Mouse (Mus musculus): ENCODE measurements around the gene Nemf. TPM values are rescaled to one million over a fixed set of nuclear protein-coding genes. Genes with fewer than 3 reads are reported as not detected.

Gene Nemf
- total RNA-seq, 2 experiments from 2014 or later = 17.1 to 20.8 TPM

DNA sequence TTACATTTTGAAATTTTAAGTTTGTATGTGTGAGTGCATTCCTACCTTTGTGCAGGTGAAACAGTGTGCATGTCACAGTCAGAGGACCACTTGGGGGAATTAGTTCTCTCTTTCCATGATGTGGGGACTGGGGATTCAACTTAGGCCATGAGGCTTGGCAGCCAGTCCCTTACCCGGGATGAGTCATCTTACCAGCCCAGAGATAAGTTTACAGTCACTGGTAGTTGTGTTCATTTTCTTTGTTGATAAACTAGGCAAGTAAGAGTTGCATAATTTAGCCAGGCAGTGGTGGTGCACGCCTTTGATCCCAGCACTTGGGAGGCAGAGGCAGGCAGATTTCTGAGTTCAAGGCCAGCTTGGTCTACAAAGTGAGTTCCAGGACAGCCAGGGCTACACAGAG is 52.9 kb downstream of the Nemf start:
- no peak for DNase-seq

- no peak for DNase-seq
These were observed 54.8 kb downstream of the Nemf start for GRCm38 (mm10) chr12:69302171-69302570.

DNA sequence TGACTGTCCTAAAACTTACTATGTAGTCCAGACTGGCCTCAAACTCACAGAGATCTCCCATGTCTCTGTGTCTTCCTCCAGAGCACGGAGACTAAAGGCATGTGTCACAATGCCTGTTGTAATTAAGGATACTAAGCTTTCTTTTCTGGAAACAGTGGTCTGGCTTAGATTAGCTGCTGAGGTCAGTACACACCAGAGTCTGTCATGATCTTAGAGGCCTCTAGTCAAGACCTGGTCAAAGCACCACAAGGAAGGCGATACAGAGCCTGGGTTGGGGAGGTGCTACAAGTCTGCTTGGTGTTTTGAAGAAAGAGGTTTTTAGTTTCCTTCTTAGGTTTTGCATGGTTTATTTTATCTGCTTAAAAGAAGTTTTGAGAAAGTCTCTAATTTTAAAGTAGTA is 56.6 kb downstream of the Nemf start:
- DNase-seq = no peak

DNA sequence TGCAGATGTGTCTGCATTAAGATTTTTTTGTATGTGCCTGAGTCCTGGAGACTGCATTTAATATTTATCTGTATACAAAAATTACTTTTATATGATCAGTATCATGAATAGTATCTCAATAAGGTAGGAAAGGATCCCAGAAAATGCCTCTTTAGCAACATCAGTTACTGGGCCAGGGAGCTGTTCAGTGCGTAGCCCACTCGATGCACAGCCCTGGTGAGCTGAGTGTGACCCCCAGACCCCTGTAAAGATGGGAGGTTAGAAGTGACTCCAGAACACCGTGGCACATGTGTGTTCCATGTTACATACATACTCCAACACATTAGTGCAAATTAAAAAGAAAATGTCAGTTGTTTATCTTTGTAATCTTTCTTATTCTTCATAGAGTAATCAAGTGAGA is 57.1 kb downstream of the Nemf start:
- no peak for DNase-seq

GRCm38 (mm10) chr12:69299231-69299630 is 57.7 kb downstream of the Nemf start:
- DNase-seq = peak; percentile 36

DNA sequence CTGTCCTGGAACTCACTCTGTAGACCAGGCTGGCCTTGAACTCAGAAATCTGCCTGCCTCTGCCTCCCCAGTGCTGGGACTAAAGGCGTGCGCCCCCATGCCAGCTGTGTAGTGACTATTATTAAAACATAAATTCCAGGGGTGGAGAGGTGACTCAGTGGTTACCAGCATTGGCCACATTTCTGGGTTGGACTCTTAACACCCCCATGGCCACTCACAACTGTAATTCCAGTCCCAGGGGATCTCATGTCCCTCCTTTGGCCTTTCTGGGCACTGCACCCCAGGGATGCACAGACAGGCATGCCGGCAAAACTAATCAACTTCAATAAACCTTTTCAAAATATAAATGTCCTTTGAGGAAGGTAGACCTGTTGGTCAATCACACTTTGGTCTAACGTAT is 58.7 kb downstream of the Nemf start:
- no peak for DNase-seq

GRCm38 (mm10) chr12:69297411-69298150 is 59.4 kb downstream of the Nemf start:
- DNase-seq = no peak

- DNase-seq = peak; percentile 88
These were observed 60.2 kb downstream of the Nemf start, which contains the start of gene Klhdc2 for GRCm38 (mm10) chr12:69296511-69297410. Gene Klhdc2 (plus strand): TSS chr12:69296681.

- DNase-seq = no peak
These were observed 61.3 kb downstream of the Nemf start for GRCm38 (mm10) chr12:69295651-69296050.

- DNase-seq = no peak
These were observed 62.0 kb downstream of the Nemf start for GRCm38 (mm10) chr12:69294936-69295335.

DNA sequence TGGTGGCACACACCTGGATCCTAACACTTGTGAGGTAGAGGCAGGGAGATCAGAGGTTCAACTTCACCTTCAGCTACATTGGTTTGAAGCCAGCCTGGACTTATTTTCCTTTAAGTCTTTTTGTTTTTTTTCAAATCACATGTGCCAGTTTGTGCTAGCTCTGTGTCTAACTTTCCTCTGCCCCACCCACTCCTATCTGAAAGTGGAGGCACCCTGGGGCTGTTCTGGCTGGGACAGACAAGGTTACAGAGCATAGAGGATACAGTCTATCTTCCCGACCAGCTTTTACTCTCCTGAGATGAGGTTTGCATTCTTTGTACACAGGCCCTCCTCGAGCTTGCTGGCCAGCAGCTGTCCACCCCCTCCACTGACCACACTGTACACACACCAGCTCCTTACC is 63.1 kb downstream of the Nemf start:
- DNase-seq = no peak

GRCm38 (mm10) chr12:69292401-69292800 is 64.6 kb downstream of the Nemf start:
- DNase-seq = peak; percentile 49

DNA sequence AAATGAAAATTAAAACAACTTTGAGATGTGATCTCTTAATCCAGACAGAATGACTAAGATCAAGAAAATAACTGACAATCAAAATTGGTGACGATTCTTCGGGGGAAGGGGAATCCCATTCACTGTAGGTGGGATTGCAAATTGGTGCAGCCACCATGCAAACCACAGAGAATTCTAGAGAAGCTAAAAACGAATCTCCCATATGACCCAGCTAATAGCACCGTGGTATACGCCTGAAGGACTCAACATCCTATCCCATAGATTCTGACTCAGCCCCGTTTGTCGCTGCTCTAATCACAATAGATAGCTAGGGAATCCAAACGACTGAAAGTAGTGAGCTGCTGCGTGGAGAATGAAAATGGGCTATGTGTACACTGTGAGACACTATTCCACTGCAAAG is 68.3 kb downstream of the Nemf start:
- no peak for DNase-seq

DNA sequence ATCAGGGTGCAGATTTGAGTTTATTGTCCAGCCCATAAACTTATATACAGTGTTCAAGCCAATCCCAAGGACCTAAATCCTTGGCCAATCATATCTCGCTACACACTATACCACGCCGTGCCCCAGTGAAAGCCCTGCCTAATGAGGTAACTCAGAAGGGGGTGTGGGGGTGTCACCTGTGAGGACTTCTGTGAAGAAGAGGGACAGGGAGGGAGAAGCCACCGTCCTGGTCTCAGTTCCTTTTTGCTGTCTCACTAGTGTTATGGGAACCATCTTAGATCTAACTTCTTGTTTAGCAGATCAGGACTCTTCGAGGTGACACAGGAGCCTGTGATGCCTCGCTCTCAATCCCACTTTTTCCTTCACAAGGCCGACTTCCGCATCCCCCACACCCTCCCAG is 69.4 kb downstream of the Nemf start:
- no peak for DNase-seq

DNA sequence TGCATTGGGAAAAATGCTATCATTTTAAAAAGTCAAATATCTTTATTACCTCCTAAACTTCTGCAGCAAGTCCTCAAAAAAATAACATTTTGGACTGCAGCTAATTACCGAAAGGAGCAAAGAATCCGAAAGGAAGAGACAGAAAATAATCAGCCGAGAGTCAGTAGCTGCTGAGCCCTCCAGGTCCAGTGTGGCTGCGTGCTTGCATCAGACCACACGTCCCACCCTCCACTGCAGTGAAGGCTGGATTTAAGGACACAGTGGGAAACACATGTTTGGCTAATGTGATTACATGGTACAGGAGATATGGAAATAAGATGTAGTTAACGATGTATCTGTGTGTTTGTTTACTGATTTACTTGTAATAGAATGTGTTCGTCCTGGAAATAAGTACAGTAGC is 73.8 kb downstream of the Nemf start:
- DNase-seq = no peak

DNA sequence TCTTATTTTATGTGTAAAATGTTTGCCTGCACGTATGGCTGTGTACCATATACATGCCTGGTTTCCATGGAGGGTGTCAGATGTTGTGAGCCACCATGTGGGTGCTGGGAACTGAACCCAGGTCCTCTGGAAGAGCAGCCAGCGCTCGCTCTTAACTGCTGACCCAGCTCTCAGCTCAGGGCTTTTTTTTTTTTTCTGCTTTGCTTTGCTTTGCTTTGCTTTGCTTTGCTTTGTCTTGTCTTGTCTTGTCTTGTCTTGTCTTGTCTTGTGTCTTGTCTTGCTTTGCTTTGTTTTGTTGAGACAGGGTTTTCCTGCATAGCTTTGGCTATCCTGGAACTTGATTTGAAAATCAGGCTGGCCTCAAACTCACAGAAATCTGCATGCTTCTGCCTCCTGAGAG is 76.0 kb downstream of the Nemf start:
- DNase-seq = no peak

- DNase-seq = no peak
These were observed 77.0 kb downstream of the Nemf start for GRCm38 (mm10) chr12:69279931-69280469.

GRCm38 (mm10) chr12:69268956-69269355 is 88.0 kb downstream of the Nemf start:
- no peak for DNase-seq

- DNase-seq = no peak
These were observed 88.9 kb downstream of the Nemf start for GRCm38 (mm10) chr12:69267956-69268632.

DNA sequence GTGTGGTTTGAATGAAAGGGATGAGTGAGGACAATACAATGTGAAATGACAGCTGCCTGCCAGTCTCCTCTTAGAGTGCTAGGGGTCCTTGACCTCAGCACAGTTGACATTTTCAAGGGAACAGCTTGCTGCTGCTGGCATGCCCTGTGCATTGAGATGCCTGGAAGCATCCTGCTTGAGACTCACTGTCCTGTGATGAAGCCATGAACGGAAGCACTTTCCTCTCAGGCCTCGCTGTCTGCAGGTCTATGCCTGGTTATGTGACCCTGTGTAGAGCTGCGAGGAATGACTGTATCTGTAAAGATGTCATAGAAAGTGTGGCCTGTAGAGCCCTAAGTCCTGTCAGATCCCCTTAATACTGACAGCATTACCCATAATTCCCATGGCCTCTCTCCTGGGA is 91.9 kb downstream of the Nemf start:
- no peak for DNase-seq

DNA sequence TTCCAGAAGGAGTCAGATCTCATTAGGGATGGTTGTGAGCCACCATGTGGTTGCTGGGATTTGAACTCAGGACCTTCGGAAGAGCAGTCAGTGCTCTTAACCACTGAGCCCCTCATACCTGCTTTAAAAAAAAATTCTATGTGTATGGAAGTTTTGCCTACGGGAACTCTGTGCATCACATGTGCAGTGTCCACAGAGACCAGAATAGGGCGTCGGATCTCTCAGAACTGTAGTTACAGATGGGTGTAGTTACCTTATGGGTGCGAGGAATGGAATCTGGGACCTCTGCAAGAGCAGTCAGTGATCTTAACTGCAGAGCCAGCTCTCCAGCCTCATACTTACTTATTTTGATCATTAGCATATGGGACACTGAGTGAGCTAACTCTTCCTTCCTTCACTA is 94.7 kb downstream of the Nemf start:
- no peak for DNase-seq
